In the genomic region with DNA sequence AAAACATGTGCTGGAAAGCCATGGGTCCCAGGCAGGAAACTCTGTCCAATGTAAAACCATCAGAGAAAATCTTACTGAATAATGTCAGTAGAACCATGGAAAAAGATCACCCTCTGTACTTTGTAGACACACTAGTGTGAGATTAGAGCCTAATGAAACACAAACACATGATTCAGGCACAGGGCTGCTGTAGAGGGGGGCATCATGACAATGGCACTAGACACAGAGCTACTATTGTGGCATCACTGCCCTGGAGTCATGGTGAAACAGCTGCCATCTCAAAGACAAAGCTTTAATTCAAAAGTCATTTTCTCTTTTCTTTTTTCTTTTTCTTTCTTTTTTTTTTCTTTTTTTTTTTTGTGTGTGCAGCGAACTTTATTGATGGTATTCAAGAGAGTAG, we compare ENCODE assay signal across 20 mouse cellular contexts.
"Had no signal": no experiment of that assay in that cellular context is flagged by ENCODE, and none has a peak within 500 bp of the region (broad histone marks: within the 10 kb centered on the region; RNA-seq: fewer than 3 reads in every experiment).

No protein-coding gene starts in this region.

- H3K4me3 ChIP-seq: liver, embryonic 13.5 days; midbrain, embryonic 10.5 days; midbrain, embryonic 13.5 days; myocyte; neural tube, embryonic 13.5 days; stomach, embryonic 15.5 days had no signal

- ATAC-seq: intestine, embryonic 16.5 days; lung, postnatal 0 days; midbrain, embryonic 13.5 days; midbrain, embryonic 16.5 days had no signal

- DNase-seq: kidney, adult 18-20 months; kidney, adult 9 months; kidney, postnatal 14 days; kidney, postnatal 4 days; liver, embryonic 13.5 days; lung, embryonic 14.5 days; retina, postnatal 1 day; right cerebral cortex, postnatal 25 days; spleen, adult 18-20 months; thymus, adult 18-20 months; thymus, postnatal 36 days had no signal

- H3K27ac ChIP-seq: liver, embryonic 13.5 days; macrophage; midbrain, embryonic 10.5 days; midbrain, embryonic 13.5 days; neural tube, embryonic 13.5 days; stomach, embryonic 15.5 days had no signal
